Mouse (Mus musculus) E14TG2a.4 (cell line): ENCODE results near the gene Wipi2.

Experiments
- H3K27me3 ChIP-seq: 2 replicates; pipeline ENCODE4 v1.6.1; 2014; ENCODE audit warnings: low read length, control low read depth; ENCODE audit not compliant: insufficient read depth
- H3K36me3 ChIP-seq: 2 replicates; pipeline ENCODE4 v1.6.1; 2014; ENCODE audit warnings: low read length, control low read depth; ENCODE audit not compliant: insufficient read depth
- H3K4me1 ChIP-seq: replicated peaks from 2 replicates; pipeline ENCODE4 v1.6.1; 2014; ENCODE audit warnings: low read depth, low read length, control low read depth
- H3K4me3 ChIP-seq: replicated peaks from 2 replicates; pipeline ENCODE4 v1.5.1; 2014; ENCODE audit warnings: mild to moderate bottlenecking, low read length
- H3K9me3 ChIP-seq: 2 replicates; pipeline ENCODE4 v1.6.1; 2014; ENCODE audit warnings: low read length, control low read depth
- CTCF ChIP-seq: conservative IDR thresholded peaks from 2 replicates; pipeline ENCODE4 v1.5.1; 2014; ENCODE audit warnings: low read length
- NANOG ChIP-seq: IDR thresholded peaks from 2 replicates; pipeline ENCODE4 v1.6.1; 2014; ENCODE audit warnings: borderline replicate concordance, low read length, mixed read lengths
- POU5F1 ChIP-seq: IDR thresholded peaks from 2 replicates; pipeline ENCODE4 v1.6.1; 2014; ENCODE audit warnings: low read length, borderline replicate concordance

Gene Wipi2

DNA sequence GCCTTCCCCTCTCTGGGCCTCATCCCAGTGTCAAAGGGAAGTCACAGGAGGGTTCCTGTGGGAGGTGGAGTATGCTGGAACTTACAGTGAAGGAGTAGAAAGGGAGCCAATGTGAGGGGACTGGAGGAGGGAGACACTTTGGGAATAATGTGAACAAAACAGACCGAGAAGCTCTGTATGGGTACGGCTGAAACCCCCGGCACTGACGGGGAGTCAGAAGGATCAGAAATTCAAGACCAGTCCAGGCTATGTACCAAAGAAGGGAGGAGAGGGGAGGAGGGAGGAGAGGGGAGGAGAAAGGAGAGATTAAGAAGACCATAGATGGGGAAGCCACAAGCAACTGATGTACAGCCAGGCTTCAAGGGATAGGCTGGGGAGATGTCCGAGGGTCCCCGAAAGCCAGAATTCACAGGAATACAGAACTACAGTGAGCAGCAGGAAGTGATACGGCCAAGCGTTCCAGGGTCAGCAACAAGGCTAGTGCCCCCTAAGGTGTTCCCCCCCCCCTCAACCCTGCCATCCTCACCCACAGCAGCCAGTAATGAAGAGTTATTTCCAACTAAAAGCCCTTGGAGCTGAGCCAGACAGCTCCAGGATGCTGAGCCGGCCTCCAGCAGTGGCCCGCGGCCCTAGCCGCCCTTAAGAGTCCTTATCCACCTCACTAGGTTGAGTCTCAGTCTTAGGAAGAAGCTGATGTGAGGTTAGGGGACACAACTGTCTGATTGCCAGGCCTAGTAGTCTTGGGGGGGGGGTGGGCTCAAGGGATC, 65.7 kb downstream of the Wipi2 start:
- Histone ChIP-seq H3K4me1 (peaks cover 38% of the 10 kb centered on the region), H3K4me3 (no peak overlapping the region), H3K27me3 (peaks cover 39% of the 10 kb centered on the region), H3K36me3 (no peaks in the 10 kb centered on the region), H3K9me3 (no peaks in the 10 kb centered on the region)
- no peak for TF ChIP-seq NANOG
- TF ChIP-seq POU5F1 = no peak
- no peak for TF ChIP-seq CTCF

GRCm38 (mm10) chr5:142693738-142694430, 66.4 kb downstream of the Wipi2 start:
- TF ChIP-seq POU5F1 = no peak
- TF ChIP-seq NANOG = no peak
- TF ChIP-seq CTCF = no peak
- H3K4me1 ChIP-seq = peaks cover 38% of the 10 kb centered on the region
- H3K36me3 ChIP-seq = no peaks in the 10 kb centered on the region

GRCm38 (mm10) chr5:142694627-142695340, 67.3 kb downstream of the Wipi2 start:
- H3K27me3 ChIP-seq = peaks cover 35% of the 10 kb centered on the region
- no peaks in the 10 kb centered on the region for H3K9me3 ChIP-seq
- TF ChIP-seq NANOG = no peak
- no peak for TF ChIP-seq POU5F1
- H3K4me1 ChIP-seq = peaks cover 35% of the 10 kb centered on the region
- H3K36me3 ChIP-seq = no peaks in the 10 kb centered on the region
- H3K4me3 ChIP-seq = no peak overlapping the region

More at GRCm38 (mm10) chr5:142693738-142694430, 66.4 kb downstream of the Wipi2 start:
- H3K27me3 ChIP-seq = peaks cover 37% of the 10 kb centered on the region
- H3K4me3 ChIP-seq = no peak overlapping the region
- H3K9me3 ChIP-seq = no peaks in the 10 kb centered on the region

DNA sequence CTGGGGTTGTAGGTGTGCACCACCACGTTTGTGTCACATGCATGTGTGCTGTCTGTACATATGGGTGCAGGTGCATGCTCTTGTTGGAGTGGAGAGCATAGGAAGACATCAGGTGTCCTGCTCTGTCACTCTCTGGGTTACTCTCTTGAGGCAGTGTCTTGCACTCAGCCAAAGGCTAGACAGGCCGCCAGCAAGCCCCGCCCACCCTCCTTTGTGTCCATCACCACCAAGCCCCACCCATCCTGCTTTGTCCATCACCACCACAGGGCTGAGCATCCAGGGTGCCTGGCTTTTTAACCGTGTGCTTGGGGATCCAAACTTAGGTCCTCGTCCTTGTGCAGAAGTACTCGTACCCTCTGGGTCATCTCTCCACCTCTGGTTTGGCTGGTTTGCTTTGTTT, 68.8 kb downstream of the Wipi2 start:
- H3K36me3 ChIP-seq = no peaks in the 10 kb centered on the region
- peaks cover 41% of the 10 kb centered on the region for H3K4me1 ChIP-seq
- no peaks in the 10 kb centered on the region for H3K9me3 ChIP-seq
- no peak overlapping the region for H3K4me3 ChIP-seq
- H3K27me3 ChIP-seq = peaks cover 45% of the 10 kb centered on the region
- TF ChIP-seq CTCF (no peak), POU5F1 (no peak), NANOG (no peak)

- TF ChIP-seq NANOG (no peak), CTCF (no peak), POU5F1 (no peak)
- Histone ChIP-seq H3K27me3 (peaks cover 40% of the 10 kb centered on the region), H3K4me3 (no peak overlapping the region), H3K9me3 (no peaks in the 10 kb centered on the region), H3K36me3 (no peaks in the 10 kb centered on the region), H3K4me1 (peaks cover 38% of the 10 kb centered on the region)
Observed at GRCm38 (mm10) chr5:142696865-142697264, 69.4 kb downstream of the Wipi2 start.

- H3K27me3 ChIP-seq = peaks cover 43% of the 10 kb centered on the region
- peaks cover 34% of the 10 kb centered on the region for H3K4me1 ChIP-seq
- H3K9me3 ChIP-seq = no peaks in the 10 kb centered on the region
- no peaks in the 10 kb centered on the region for H3K36me3 ChIP-seq
- H3K4me3 ChIP-seq = no peak overlapping the region
- TF ChIP-seq POU5F1 = no peak
Observed at GRCm38 (mm10) chr5:142697742-142698141, 70.2 kb downstream of the Wipi2 start.

- H3K4me3 ChIP-seq = peak overlapping the region; percentile 93
- TF ChIP-seq POU5F1 = no peak
- TF ChIP-seq CTCF = no peak
- no peak for TF ChIP-seq NANOG
- peaks cover 5% of the 10 kb centered on the region; the same call in 1 of the 2 replicates for H3K36me3 ChIP-seq
- peaks cover 32% of the 10 kb centered on the region for H3K4me1 ChIP-seq
- no peaks in the 10 kb centered on the region for H3K9me3 ChIP-seq
- H3K27me3 ChIP-seq = peaks cover 45% of the 10 kb centered on the region
Observed at GRCm38 (mm10) chr5:142700842-142701589, 73.5 kb downstream of the Wipi2 start.
